Comparison of ENCODE assay signal across 17 mouse cellular contexts in the genomic region with DNA sequence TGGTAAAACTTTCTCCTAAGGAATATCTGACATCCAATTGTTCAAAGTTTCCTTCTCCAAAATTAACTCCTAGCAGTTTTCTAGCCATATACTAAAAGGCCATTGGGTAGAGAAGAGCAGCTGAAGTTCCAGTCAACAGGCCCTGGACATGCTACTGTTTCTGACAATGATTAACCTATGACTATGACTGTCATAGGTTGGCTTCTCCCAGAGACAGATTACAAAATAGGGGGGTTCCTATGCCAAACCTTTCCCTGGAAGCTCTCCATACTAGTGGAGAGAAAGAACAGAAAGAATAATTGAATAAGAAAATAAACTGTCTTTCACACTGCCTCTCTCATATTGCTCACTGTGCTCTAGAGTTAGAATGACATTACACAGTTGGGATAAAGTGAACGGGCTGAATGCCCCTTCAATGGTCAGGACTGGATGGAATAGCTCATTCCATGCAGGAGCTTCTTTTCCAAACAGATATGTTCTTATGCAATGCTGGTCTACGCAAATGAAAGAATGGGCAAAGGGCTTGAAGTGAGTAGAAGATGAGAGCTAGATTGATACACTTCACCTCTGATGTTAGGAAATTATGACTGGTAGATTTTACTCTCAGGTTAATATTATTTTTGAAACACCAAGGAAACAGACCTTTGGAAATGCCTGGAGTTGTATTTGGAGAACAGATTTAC.
"Had no signal": no experiment of that assay in that cellular context is flagged by ENCODE, and none has a peak within 500 bp of the region (broad histone marks: within the 10 kb centered on the region; RNA-seq: fewer than 3 reads in every experiment).

No protein-coding gene starts in this region.

- H3K27me3 ChIP-seq: lung, embryonic 15.5 days; megakaryocyte, embryonic 14.5 days; midbrain, embryonic 13.5 days; midbrain, embryonic 15.5 days; neural tube, embryonic 12.5 days had no signal

- H3K4me3 ChIP-seq: lung, embryonic 15.5 days; megakaryocyte, embryonic 14.5 days; midbrain, embryonic 13.5 days; midbrain, embryonic 15.5 days; neural tube, embryonic 12.5 days had no signal

- ATAC-seq: lung, postnatal 0 days; midbrain, embryonic 13.5 days; midbrain, embryonic 15.5 days had no signal

- H3K27ac ChIP-seq: lung, embryonic 15.5 days; macrophage; midbrain, embryonic 13.5 days; midbrain, embryonic 15.5 days; neural tube, embryonic 12.5 days had no signal

- H3K4me2 ChIP-seq: lung, embryonic 15.5 days; midbrain, embryonic 11.5 days; midbrain, embryonic 13.5 days; midbrain, embryonic 15.5 days; neural tube, embryonic 12.5 days had no signal

- DNase-seq: lung, adult 2 months; lung, postnatal 14 days; lung, postnatal 36 days; right cerebral cortex, postnatal 14 days; right cerebral cortex, postnatal 4 days; spleen, adult 18-20 months; thymus, adult 18-20 months; thymus, postnatal 25 days; thymus, postnatal 4 days had no signal

- H3K36me3 ChIP-seq: lung, embryonic 15.5 days; midbrain, embryonic 13.5 days; midbrain, embryonic 15.5 days; neural tube, embryonic 12.5 days had no signal

- H3K9me3 ChIP-seq: lung, embryonic 15.5 days; megakaryocyte, embryonic 14.5 days; midbrain, embryonic 13.5 days; midbrain, embryonic 15.5 days; neural tube, embryonic 12.5 days had no signal

- H3K4me1 ChIP-seq: lung, embryonic 15.5 days; megakaryocyte, embryonic 14.5 days; midbrain, embryonic 13.5 days; midbrain, embryonic 15.5 days; neural tube, embryonic 12.5 days had no signal

- H3K9ac ChIP-seq: lung, embryonic 15.5 days; midbrain, embryonic 13.5 days; midbrain, embryonic 15.5 days; neural tube, embryonic 12.5 days had no signal
